Mouse (Mus musculus) fibroblast of lung, adult 2 months (primary cell): ENCODE measurements around the gene Kdm2b.

ENCODE experiments used
- DNase-seq: peaks from one replicate; pipeline ENCODE4 v3.0.0-alpha.2; 2011; ENCODE audit warnings: low read depth

Kdm2b gene

GRCm38 (mm10) chr5:122927092-122927491 lies 62.5 kb downstream of the Kdm2b start:
- no peak for DNase-seq

DNA sequence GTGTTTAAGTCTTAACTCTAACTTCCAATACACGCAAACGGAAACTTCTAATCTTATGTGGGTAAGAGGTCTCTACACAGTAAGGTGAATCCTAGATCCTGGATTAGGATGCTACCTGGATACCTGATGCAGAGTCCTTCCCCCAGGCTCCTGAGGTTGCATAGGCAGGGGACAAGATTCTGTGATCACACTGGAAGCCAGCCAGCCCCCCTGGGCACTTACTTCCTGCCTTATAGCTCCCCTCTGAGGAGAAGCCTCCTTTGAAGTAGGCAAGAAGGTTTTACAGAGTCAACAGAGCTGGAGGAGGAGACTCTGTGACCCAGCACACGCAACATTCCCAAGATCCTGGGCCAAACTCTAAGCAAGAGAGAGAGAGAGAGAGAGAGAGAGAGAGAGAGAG lies 63.3 kb downstream of the Kdm2b start:
- DNase-seq: no peak

DNA sequence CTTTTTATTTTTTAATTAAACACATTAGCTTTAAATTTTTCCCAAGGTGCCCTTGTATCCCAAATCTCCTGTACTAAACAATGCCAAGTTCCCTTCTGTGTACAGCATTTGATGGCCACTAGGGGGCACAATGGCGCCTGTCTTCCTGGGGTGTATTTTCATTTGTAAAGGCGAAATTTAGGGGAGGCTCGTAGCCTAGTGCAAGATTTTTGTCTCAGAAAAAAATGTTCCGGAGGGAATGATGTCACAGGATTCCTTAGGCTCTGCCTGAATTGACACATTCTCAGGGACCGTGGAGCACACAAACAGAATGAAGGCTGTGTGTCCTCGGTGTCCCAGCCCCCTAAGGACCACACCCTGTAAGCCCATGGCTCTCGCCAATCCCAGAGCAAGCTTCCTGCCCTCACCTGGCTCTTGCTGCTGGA lies 64.1 kb downstream of the Kdm2b start:
- peak; percentile 40 for DNase-seq

DNA sequence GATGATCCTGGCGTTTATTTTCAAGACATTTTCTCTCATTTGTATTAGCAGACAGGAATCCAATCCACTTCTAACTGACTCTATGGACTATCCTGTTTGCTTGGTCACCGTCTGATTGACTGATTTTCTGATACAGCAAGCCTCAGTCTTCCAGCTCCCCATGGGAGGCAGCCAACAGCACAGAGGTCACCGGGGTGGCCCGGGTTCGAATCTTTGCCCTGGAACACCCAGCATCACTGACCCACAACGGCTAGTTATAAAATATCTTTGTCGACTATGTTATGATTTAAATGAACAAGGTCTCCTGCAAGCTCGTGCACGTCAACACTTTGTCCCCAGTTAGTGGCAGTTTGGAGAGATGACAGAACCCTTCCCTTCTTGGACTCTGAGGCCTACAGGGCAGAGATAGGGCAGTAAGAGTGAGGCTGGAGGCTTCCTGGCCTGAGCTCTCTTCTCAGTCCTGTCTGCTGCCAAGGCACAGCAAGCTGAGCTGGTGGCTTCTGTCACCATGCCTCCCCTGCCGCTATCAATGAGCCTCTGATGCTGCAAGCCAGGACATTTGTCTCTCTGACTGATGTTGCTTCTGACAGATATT lies 65.7 kb downstream of the Kdm2b start:
- no peak for DNase-seq

DNA sequence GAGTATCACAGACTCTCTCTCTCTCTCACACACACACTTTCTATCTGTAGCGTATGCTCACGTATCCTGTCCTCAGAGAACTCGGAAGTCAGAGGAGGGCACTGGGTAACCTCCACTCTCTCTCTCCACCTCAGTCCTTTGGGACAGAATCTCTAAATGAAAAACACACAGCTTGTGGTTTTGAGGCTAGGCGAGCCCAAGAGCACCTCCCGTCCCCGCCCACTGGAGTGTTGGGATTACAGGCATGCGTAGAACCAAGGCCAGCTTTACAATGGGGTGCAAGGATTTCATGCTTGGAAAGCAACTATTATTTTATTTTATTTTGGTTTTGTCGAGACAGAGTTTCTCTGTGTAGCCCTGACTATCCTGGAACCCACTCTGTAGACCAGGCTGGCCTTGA lies 67.7 kb downstream of the Kdm2b start:
- DNase-seq: no peak

DNA sequence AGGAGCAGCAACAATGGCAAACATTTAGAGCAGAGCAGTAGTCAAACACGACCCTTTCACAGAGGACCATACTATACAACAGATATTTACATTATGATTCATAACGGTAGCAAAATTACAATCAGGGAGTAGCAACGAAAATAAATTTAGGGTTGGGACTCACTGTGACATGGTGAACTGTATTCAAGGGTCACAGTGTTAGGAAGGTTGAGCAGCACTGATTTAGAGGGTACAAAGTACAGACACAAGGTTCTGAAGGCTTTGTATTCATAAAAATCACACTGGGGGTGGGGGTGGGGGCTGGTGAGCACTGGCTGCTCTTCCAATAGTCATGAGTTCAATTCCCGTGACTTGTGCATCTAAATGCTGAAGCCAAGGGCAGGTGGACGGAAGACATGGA lies 69.1 kb downstream of the Kdm2b start:
- no peak for DNase-seq

DNA sequence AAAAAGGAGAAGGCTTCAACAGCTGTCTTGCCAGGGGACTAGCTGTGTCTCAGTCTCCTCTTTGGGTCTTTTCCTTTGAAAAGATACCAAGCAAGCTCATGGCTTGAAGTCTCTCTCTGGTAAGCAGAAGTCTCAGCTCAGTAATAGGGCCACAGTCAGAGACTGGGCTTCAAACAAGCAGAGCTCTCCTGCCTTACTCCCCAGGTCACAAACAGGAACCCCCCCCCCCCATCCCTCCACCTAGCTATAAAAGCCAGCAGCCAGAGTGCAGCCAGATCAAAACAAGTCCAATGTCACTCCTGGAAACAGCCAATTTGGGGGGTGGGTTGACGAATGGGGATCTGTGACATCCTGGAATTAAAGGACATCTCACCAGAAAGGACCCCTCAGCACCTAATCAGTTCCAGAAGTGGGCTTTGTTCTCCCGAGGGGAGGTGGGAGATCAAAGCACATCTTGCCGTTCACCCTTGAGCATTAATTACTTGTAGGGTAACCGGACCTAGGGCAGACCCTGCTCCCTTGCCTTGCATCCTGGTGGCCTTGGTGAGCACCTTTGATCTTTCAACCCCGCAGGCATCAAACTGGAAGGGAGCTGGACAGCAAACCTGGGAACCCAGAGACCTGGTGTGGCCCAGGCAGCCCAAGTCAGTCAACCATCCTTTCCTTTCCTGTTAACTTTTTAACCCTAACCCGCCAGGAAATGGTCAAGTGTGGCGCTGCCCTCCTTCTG lies 71.5 kb downstream of the Kdm2b start:
- no peak for DNase-seq

DNA sequence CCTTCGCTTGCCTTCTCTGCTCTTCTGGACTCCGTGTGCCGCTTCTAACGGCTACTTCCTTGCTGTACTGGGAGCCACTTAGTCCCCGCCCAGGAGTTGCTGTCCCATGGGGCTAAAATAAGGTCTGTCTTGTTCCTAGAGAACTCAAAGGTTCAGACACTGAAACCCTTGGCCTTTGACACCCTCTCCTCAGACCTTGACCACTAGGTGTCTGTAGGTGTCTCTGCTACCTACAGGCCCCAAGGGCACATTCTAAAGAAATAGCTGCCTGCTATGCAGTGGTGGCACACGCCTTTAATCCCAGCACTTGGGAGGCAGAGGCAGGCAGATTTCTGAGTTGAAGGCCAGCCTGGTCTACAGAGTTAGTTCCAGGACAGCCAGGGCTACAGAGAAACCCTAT lies 73.5 kb downstream of the Kdm2b start:
- no peak for DNase-seq

DNA sequence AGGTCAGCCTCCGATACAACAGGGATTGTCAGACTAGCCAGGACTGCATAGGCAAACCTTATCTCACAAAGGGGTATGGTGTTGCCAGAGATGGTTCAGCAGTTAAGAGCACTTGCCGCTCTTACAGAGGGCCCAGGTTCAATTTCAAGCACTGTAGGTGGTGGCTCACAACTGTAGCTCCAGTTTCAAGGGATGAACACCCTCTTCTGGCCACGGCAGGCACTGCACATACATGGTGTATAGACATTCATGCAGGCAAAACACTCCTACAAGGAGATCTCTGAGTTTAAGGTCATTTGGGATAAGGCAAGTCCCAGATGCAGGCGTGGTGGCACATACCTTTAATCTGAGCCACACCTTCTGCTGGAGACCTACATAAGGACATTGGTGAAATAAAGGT lies 76.8 kb downstream of the Kdm2b start:
- no peak for DNase-seq

DNA sequence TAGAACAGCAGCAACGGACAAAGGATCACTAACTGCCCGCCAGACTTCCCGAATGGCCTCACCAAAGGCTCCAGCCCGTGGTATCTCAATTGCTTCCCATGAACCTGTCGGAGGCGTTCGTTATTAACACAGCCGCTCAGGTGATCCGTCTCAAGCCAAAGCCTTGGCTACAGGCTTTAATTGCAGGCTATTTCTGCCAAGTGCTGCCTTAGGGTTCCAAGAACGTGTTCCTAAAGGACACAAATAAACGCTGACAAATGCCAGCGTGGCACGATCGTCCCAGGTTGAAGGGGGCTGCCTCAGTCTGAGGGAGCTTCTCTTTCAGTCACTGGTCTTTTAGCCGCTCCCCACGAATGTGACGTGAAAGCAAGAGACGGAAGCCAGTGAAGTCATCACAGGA lies 80.1 kb downstream of the Kdm2b start:
- DNase-seq: no peak

DNA sequence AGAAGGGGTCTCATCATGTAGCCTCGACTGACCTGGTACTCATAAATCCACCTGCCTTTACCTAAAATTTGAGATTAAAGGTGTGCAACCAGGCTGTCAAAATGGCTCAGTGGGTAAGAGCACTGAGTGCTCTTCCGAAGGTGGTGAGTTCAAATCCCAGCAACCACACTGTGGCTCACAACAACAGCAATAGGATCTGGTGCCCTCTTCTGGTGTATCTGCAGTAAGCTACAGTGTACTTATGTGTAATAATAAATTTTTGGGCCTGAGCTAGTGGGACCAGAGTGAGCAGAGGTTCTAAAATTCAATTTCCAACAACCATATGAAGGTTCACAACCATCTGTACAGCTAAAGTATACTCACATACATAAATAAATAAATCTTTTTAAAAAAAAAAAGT lies 81.6 kb downstream of the Kdm2b start:
- no peak for DNase-seq

DNA sequence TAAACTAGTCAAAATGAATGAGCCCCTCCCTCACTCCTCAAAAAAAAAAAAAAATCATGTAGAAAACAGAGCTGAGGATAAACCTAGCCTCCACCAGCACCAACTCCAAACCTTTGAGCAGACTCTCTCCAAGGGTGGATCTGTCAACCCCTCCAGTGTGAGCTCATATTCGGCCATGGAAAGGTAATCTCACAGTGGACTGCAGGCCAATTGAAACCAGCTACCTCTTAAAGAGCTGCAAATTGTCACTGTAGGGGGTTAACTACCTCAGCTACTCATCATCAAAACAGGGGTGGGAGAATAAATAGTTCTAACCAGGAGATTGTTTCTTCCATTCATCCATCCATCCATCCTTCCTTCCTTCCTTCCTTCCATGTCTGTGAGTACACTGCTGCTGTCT lies 82.4 kb downstream of the Kdm2b start:
- DNase-seq: no peak

GRCm38 (mm10) chr5:122903165-122903564 lies 86.5 kb downstream of the Kdm2b start:
- no peak for DNase-seq

GRCm38 (mm10) chr5:122902228-122902627 lies 87.4 kb downstream of the Kdm2b start:
- no peak for DNase-seq

DNA sequence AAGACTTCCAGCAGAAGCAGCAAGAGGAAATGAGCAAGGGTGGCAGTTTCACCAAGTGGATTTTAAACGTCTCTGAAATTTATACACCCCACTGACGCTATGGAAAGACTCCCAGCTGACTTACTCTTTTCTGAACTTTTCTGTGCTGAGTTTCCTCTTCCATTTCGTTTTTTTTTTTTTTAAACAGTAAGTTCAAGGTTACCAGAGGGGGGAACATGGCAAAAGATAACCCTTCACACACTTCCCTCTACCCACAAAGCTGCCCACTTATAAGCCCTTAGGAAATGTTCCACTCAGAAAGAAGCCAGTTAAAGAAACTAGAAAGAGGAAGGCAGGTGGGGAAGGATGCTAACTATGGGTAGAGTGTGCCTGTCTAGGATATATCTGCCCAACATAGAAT lies 88.0 kb downstream of the Kdm2b start:
- no peak for DNase-seq

DNA sequence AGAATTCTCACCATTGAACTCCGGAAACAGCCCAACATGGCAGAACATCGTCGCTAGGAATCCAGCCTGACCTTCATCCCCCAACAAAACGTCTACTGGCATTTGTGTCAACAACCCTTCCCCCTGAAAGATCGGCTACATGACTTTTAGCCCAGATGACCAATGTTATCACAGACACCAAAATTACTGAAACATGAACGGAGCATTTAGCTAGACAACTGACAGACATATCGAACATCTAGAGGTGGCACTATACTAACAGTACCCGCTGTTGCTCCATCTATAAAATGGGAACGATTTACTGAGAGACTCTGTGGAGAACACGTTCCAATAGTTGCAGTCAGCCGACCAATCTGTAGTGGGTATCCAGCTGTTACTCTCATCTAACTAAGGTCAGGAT lies 88.4 kb downstream of the Kdm2b start:
- no peak for DNase-seq

DNA sequence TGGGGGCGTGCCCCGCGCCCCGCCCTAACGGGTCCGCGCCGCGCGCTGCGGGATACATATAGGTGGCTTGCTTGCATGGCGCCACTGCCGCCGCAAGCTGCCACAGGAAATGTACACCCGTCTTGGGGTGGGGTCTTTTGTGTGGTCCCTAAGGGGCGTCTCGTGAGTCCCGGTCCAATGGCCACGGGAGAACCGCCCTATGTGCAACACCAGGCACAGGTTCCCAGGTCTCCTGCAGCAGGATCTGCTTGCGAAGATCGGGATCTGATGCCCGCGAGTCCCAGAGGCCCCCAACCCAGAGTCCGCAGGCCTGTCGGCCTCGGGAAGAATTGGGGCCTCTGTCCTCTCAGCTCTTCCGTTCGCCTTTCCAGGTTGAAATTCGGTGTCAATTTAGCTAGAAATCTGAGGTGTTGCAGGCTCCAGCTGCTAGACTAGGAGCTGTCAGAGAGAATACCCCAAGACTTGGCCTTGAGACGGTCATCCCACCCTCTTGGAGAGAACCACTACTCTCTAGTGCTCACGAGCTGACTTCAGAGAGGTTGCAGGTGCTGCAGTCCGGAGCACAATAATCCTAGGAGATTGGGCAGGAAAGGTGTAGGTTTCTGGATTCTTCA lies 89.0 kb downstream of the Kdm2b start:
- no peak for DNase-seq

GRCm38 (mm10) chr5:122899777-122900557 lies 89.7 kb downstream of the Kdm2b start:
- DNase-seq: peak; percentile 41

GRCm38 (mm10) chr5:122898963-122899776 lies 90.5 kb downstream of the Kdm2b start:
- no peak for DNase-seq

DNA sequence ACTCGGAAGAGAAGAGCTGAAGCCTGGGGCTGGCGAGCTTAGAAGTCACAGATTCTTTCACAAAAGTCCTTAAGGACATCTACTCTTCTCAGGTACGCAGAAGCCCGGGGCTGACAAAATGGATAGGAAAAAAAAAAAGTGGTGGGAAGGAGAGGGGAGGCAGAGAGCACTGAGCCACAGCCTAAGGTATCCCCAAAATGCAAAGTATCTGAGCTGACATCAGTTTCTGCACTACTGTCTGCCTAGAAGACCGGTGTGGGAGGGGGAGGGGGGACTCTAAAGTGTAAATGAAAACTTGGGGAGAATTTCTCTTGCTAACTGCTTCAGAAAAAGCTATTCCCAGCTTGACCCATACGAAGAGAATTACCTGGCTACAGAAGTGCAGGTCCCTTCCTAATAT lies 91.5 kb downstream of the Kdm2b start:
- no peak for DNase-seq

- DNase-seq: no peak
Observed at GRCm38 (mm10) chr5:122894821-122895220, 94.8 kb downstream of the Kdm2b start.
